21 mouse cellular contexts compared by ENCODE assay signal in genomic region chr14:108209246-108209645, GRCm38 (mm10).
DNase-seq lines count a peak whose midpoint lies in the region; ATAC-seq and TF ChIP-seq lines count a peak whose summit lies in the region.
"Had no signal": no experiment of that assay in that cellular context is flagged by ENCODE, and none has a peak within 500 bp of the region (broad histone marks: within the 10 kb centered on the region; RNA-seq: fewer than 3 reads in every experiment).

No protein-coding gene starts in this region.

- no peak for TF ChIP-seq POLR2A in brain, embryonic 14.5 days (IDR thresholded peaks at IDR 0.05; ENCODE audit: borderline replicate concordance, extremely low read depth, insufficient read depth, insufficient read length, poor library complexity, severe bottlenecking)

- TF ChIP-seq CTCF in brain, embryonic 14.5 days (IDR thresholded peaks at IDR 0.05; ENCODE audit: borderline replicate concordance, extremely low read depth, insufficient read depth, insufficient read length), result no peak

- H3K27ac ChIP-seq in embryonic facial prominence, embryonic 11.5 days (replicated peaks; ENCODE audit: low read depth, low read length), result no peak overlapping the region
- no peak overlapping the region for H3K27ac ChIP-seq in heart, embryonic 12.5 days (ENCODE audit: poor library complexity, severe bottlenecking)
- H3K27ac ChIP-seq in heart, embryonic 11.5 days (ENCODE audit: low read depth, low read length), result no peak overlapping the region
- H3K27ac ChIP-seq: embryonic facial prominence, embryonic 12.5 days; forebrain, embryonic 12.5 days had no signal

- H3K9me3 ChIP-seq in embryonic facial prominence, embryonic 11.5 days (replicated peaks; ENCODE audit: control insufficient read depth, low read length), result no peaks in the 10 kb centered on the region
- H3K9me3 ChIP-seq in heart, embryonic 12.5 days (replicated peaks), result no peaks in the 10 kb centered on the region
- no peaks in the 10 kb centered on the region for H3K9me3 ChIP-seq in heart, embryonic 11.5 days (replicated peaks; ENCODE audit: control insufficient read depth, low read length)
- H3K9me3 ChIP-seq: embryonic facial prominence, embryonic 12.5 days; forebrain, embryonic 12.5 days had no signal

- no peaks in the 10 kb centered on the region for H3K36me3 ChIP-seq in embryonic facial prominence, embryonic 11.5 days (replicated peaks; ENCODE audit: control insufficient read depth, insufficient read depth, low read depth, low read length)
- no peaks in the 10 kb centered on the region for H3K36me3 ChIP-seq in heart, embryonic 12.5 days
- no peaks in the 10 kb centered on the region for H3K36me3 ChIP-seq in heart, embryonic 11.5 days (ENCODE audit: control insufficient read depth, insufficient read depth, low read length)
- H3K36me3 ChIP-seq: embryonic facial prominence, embryonic 12.5 days; forebrain, embryonic 12.5 days had no signal

- no peak overlapping the region for H3K9ac ChIP-seq in embryonic facial prominence, embryonic 11.5 days (replicated peaks; ENCODE audit: low read length)
- no peak overlapping the region for H3K9ac ChIP-seq in heart, embryonic 12.5 days
- H3K9ac ChIP-seq in heart, embryonic 11.5 days (ENCODE audit: low read depth, low read length), result no peak overlapping the region
- H3K9ac ChIP-seq: embryonic facial prominence, embryonic 12.5 days; forebrain, embryonic 12.5 days had no signal

- H3K27me3 ChIP-seq in embryonic facial prominence, embryonic 11.5 days (ENCODE audit: control insufficient read depth, insufficient read depth, low read length), result no peaks in the 10 kb centered on the region
- no peaks in the 10 kb centered on the region for H3K27me3 ChIP-seq in heart, embryonic 12.5 days (replicated peaks)
- no peaks in the 10 kb centered on the region for H3K27me3 ChIP-seq in heart, embryonic 11.5 days (ENCODE audit: control insufficient read depth, insufficient read depth, low read length)
- H3K27me3 ChIP-seq: embryonic facial prominence, embryonic 12.5 days; forebrain, embryonic 12.5 days had no signal

- no peak overlapping the region for H3K4me2 ChIP-seq in embryonic facial prominence, embryonic 11.5 days (ENCODE audit: low read depth, low read length)
- no peak overlapping the region for H3K4me2 ChIP-seq in heart, embryonic 12.5 days
- no peak overlapping the region for H3K4me2 ChIP-seq in heart, embryonic 11.5 days
- H3K4me2 ChIP-seq: embryonic facial prominence, embryonic 12.5 days; forebrain, embryonic 12.5 days had no signal

- no peak for ATAC-seq in embryonic facial prominence, embryonic 11.5 days (replicated peaks; ENCODE audit: insufficient number of reproducible peaks, low FRiP score, low TSS enrichment, low read depth)
- no peak for ATAC-seq in heart, embryonic 12.5 days (ENCODE audit: insufficient number of reproducible peaks, low FRiP score)
- no peak for ATAC-seq in heart, embryonic 11.5 days (replicated peaks; ENCODE audit: insufficient number of reproducible peaks, low FRiP score, low TSS enrichment)
- ATAC-seq: forebrain, embryonic 14.5 days; forebrain, embryonic 16.5 days had no signal

- no peak overlapping the region for H3K4me3 ChIP-seq in embryonic facial prominence, embryonic 11.5 days (ENCODE audit: low read depth, low read length)
- H3K4me3 ChIP-seq in heart, embryonic 12.5 days, result no peak overlapping the region
- no peak overlapping the region for H3K4me3 ChIP-seq in heart, embryonic 11.5 days (ENCODE audit: low read depth, low read length)
- H3K4me3 ChIP-seq: embryonic facial prominence, embryonic 12.5 days; forebrain, embryonic 12.5 days had no signal

- H3K4me1 ChIP-seq in embryonic facial prominence, embryonic 11.5 days (ENCODE audit: control insufficient read depth, insufficient read depth, low read length), result no peaks in the 10 kb centered on the region
- no peaks in the 10 kb centered on the region for H3K4me1 ChIP-seq in heart, embryonic 12.5 days (replicated peaks)
- no peaks in the 10 kb centered on the region for H3K4me1 ChIP-seq in heart, embryonic 11.5 days (ENCODE audit: control insufficient read depth, insufficient read depth, low read length)
- H3K4me1 ChIP-seq: embryonic facial prominence, embryonic 12.5 days; forebrain, embryonic 12.5 days had no signal

- peak; percentile 9 for DNase-seq in brain, embryonic 14.5 days (ENCODE audit: low read depth)
- DNase-seq in embryo, embryonic 10.5 days (ENCODE audit: low spot score), result peak; percentile 58
- DNase-seq in embryo, embryonic 11.5 days (ENCODE audit: low read depth, low spot score), result peak; percentile 4
- DNase-seq in embryonic facial prominence, embryonic 11.5 days (ENCODE audit: low spot score), result peak; percentile 71
- no peak for DNase-seq in right cerebral cortex, adult 2 months (ENCODE audit: low spot score in 2 of 2)
- DNase-seq in kidney, postnatal 10 days, result no peak
- DNase-seq: adrenal gland, adult 8-10 months; adrenal gland, postnatal 14 days; adrenal gland, postnatal 36 days; cerebellum, adult 11 months; cerebellum, adult 18-20 months; cerebellum, adult 8-10 months; cerebellum, adult 9-11 months; cerebellum, postnatal 14 days; cerebellum, postnatal 36 days had no signal

- WGBS in embryonic facial prominence, embryonic 11.5 days, result 33% methylated on average over 2 of the region's 2 CpGs
- 59% methylated on average over 2 of the region's 2 CpGs for WGBS in heart, embryonic 12.5 days
- 60% methylated on average over 2 of the region's 2 CpGs for WGBS in heart, embryonic 11.5 days (ENCODE audit: insufficient replicate concordance)

Comparison
In these comparisons a context has a peak if more than half of its experiments do, and no peak if none do; other contexts are left out.
1. DNase-seq: peak in brain, embryonic 14.5 days (single experiment), embryo, embryonic 10.5 days (single experiment), embryo, embryonic 11.5 days (single experiment) and embryonic facial prominence, embryonic 11.5 days (single experiment); none in right cerebral cortex, adult 2 months (0 of 2) and kidney, postnatal 10 days (single experiment).